Mouse (Mus musculus) olfactory bulb, adult 2 months (tissue): ENCODE results near the gene Aim2. TPM values are rescaled to one million over a fixed set of nuclear protein-coding genes. Genes with fewer than 3 reads are reported as not detected.

Experiments
- H3K27ac ChIP-seq: fragments of 200-500 bp; 2 replicates; pipeline ENCODE4 v1.5.1; 2012; ENCODE audit warnings: low read depth, low read length; ENCODE audit not compliant: insufficient read depth
- H3K4me1 ChIP-seq: fragments of 200-500 bp; 2 replicates; pipeline ENCODE4 v1.6.1; 2012; ENCODE audit warnings: low read length; ENCODE audit not compliant: control insufficient read depth, insufficient read depth
- H3K4me3 ChIP-seq: fragments of 200-500 bp; 2 replicates; pipeline ENCODE4 v1.5.1; 2012; ENCODE audit warnings: mild to moderate bottlenecking, low read depth, low read length, moderate library complexity; ENCODE audit not compliant: insufficient read depth
- CTCF ChIP-seq: fragments of 200-500 bp; IDR thresholded peaks from 2 replicates; pipeline ENCODE4 v1.5.1; 2012; ENCODE audit warnings: low read depth, mild to moderate bottlenecking, low read length, moderate library complexity; ENCODE audit not compliant: insufficient read depth
- POLR2A ChIP-seq: fragments of 200-500 bp; IDR thresholded peaks from 2 replicates; pipeline ENCODE4 v1.6.1; 2012; ENCODE audit warnings: mild to moderate bottlenecking, low read depth, low read length, moderate library complexity; ENCODE audit not compliant: insufficient read depth
- WGBS: fragments of 180-500 bp; shearing (Covaris S2); methylation state at CpG from one replicate; pipeline ENCODE4 v1.1.7; 2018; 5-methylcytosine and 5-hydroxymethylcytosine counted together
- polyA plus RNA-seq: library from polyadenylated mRNA; stranded (reverse); fragments of >200 nt; gene quantifications from 2 replicates; pipeline ENCODE4 v1.2.4, GENCODE M21; 2012; ENCODE audit warnings: low replicate concordance; ENCODE audit not compliant: missing spikeins, insufficient read depth, insufficient read length

Gene Aim2
- polyA plus RNA-seq, 1 experiment, result not detected

DNA sequence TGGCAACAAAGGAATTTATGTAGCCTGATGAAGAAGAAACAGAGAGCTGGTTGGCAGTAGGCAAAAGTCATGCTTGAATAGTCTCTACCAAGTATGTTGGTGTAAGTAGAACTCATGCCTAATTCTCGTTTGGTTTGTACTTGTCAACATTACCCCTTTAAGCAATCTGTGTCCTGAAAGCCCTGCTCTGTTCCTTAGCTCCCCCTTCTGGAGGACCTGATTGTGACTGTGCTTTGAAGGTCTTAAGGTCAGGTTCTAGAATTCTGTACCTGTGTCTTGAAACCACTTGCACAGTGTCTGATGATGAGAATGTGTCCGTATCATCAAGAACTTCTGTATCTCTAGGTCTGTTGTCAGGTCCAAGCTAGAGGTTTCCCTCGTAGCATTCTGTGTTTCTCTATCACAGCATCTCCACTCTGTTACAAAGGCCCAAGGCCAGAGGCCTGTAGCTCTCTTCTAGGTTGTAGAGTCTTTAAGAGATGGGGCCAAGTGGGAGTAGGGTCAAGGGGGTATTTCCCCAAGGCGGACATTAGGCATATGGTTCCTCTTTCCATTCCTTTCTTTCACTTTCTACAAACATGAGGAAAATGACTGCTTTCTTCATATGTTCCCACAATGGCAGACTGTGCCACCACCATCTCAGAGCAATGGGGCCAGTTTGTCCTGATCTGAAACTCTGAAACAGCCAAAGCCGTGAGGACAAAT lies 79.5 kb downstream of the Aim2 start:
- WGBS, result 83% methylated on average over 5 of the region's 5 CpGs
- 0 out of 2 replicates have a peak, but pooled peaks cover 2% of the 10 kb centered on the region for H3K4me1 ChIP-seq
- TF ChIP-seq POLR2A (no peak), CTCF (no peak)
- H3K4me3 ChIP-seq, result no peak overlapping the region
- H3K27ac ChIP-seq, result no peak overlapping the region

DNA sequence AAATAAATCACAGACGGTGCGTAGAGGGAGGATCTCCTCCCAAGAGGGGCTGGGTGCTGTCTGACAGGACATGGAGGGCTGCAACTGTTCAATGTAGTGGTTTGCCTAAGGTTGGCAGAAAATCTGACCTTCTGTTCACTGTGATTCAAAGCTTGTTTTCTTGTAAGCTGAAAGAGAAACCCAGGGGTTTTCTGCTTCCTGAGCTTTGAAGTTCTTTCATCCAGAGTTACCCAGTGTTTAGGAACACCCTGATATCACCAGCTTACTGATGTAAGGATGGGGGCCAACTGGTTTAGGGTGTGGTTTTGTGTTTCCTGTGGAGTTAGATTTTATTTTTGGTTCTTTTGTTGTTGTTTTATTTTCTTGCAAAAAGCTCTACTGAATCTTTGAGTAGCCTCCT lies 81.7 kb downstream of the Aim2 start:
- Histone ChIP-seq H3K27ac (no peak overlapping the region), H3K4me3 (no peak overlapping the region), H3K4me1 (0 out of 2 replicates have a peak, but pooled peaks cover 2% of the 10 kb centered on the region)
- WGBS, result 82% methylated on average over 2 of the region's 2 CpGs
- TF ChIP-seq CTCF (no peak), POLR2A (no peak)

DNA sequence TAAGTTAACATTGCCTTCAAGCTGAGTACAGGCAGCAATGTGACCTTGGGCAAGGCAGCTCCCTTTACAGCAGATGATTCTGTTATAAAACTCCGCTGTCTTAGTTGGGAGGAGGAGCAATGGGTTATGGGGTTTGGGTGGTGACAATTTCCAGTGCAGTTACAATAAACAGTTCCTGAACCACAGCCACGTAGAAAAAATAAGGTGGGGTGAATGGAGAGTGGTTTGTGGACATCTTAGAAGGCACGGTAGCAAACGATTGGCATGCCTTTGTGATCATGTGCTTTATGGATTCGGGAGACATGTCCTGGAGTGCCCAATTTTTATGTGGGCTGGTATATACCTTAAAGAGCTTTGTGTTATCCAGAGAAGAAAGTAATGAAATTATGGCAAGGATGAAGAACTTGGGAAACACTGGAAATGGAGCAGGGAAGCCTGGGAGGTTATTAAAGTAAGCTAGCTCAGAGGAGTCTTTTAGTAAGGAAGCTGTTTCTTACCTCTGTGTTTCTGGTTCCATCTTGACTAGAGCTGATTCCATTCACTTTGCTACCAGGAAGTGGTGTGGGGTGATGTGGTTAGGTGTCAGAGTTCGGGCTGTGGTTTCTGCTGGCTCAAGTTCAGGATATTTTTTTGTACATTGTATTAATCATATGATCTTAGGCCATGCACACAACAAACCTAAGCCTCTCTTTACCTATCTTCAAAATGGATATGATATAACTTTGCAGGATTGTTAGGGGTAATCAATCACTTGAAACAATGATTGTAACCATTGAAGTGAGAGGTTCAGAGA lies 86.7 kb downstream of the Aim2 start:
- no peak for TF ChIP-seq POLR2A
- no peak for TF ChIP-seq CTCF
- Histone ChIP-seq H3K27ac (no peak overlapping the region), H3K4me1 (0 out of 2 replicates have a peak, but pooled peaks cover 2% of the 10 kb centered on the region), H3K4me3 (no peak overlapping the region)
- WGBS, result 78% methylated on average over 6 of the region's 6 CpGs

DNA sequence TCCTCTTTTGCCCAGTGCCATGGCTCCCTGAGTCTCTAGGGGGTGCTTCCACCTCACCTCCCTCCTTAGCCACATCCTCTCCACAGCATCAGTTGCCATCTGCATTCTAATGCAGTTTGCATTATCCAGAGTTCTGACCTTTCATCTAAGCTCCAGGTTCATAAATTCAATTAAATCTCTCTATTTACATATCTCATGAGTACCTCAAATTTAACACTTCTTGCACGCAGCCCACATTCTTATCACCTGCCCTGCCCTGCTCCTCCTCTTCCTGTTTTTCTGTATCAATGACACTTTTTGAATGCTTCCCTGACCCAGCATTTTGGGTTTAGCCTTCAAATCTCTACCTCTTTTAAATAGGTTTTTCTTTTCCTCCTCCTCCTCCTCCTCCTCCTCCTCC lies 90.0 kb downstream of the Aim2 start:
- 91% methylated on average over 1 of the region's 1 CpGs for WGBS
- H3K4me3 ChIP-seq, result no peak overlapping the region
- no peak overlapping the region for H3K27ac ChIP-seq
- no peaks in the 10 kb centered on the region for H3K4me1 ChIP-seq
- TF ChIP-seq CTCF, result no peak
- TF ChIP-seq POLR2A, result no peak

DNA sequence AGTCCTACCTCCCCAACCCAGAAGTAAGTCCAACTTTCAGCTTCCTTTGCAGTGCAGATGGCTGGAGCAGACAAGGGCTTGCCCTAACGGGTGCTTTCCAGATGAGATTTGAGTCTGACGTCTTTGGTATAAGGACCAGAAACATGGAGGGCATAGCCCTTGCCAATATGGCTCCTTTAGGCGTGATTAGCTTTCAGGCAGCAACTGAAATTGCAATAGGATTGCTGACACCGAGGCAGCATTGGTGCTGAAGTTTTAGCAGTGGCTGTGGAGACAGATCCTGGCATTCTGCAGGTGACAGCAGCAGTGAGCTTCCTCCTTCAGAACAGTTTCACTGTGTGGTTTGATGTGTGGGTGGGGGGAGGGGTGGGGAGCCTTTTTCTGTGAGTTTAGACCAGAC lies 90.5 kb downstream of the Aim2 start:
- TF ChIP-seq POLR2A (no peak), CTCF (no peak)
- 78% methylated on average over 4 of the region's 4 CpGs for WGBS
- Histone ChIP-seq H3K4me1 (no peaks in the 10 kb centered on the region), H3K27ac (no peak overlapping the region), H3K4me3 (no peak overlapping the region)

DNA sequence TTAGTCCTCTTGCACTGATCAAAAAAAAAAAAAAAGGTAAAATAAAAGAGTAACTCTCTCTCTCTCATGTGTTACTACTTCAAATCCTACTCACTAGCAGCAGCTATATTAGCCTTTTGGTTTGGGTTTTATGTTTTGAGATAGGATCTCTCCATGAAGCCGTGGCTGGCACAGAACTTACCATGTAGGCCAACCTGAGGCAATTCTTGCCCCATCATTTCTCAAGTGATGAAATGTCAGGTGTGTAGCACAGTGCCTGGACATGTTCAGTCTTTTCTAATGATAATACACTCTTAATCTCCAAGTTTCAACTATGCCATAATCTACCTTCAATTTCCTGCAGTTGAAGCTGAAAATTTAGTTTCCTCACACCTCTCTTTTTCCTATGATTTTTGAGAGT lies 92.4 kb downstream of the Aim2 start:
- TF ChIP-seq POLR2A (no peak), CTCF (no peak)
- Histone ChIP-seq H3K4me1 (no peaks in the 10 kb centered on the region), H3K27ac (no peak overlapping the region), H3K4me3 (no peak overlapping the region)
- WGBS, result 94% methylated on average over 1 of the region's 1 CpGs

DNA sequence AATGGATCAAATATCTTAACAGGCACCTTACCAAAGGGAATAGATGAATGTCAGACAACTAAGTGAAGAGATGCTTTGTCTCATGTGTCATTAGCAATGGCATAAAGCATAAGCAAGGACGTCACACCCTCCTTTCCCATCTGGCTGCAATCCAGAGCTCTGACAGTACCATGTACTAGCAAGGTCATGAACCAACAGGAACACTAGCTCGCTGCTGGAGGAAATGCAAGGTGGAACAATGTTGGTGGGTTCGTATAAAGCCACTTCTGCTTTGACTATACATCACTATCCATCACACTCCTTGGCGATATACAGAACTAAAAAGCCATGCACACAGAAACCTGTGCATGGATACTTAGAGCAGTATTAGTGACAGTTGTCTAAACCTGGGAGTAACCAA lies 96.4 kb downstream of the Aim2 start:
- WGBS, result 79% methylated on average over 4 of the region's 4 CpGs
- TF ChIP-seq POLR2A (no peak), CTCF (no peak)
- Histone ChIP-seq H3K4me3 (no peak overlapping the region), H3K4me1 (no peaks in the 10 kb centered on the region), H3K27ac (no peak overlapping the region)

DNA sequence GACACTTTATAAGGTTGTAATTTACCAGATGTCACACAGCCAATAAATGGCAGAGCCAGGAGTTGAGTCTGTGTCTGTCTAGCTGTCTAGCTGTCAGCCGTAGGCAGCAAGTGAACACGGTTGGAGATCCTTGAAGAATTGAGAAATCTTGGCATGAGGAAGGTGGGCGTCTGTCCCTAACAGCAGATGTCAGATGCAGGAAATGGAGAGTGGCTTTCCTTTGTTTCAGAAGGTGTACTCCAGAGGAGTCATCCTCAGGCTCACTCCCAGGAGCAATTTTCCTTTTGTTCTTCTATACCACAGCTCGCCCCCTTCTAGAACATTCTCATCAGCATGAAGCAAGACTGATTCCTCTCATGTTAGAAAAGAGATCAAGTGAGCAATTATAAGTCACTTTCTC lies 99.9 kb downstream of the Aim2 start:
- Histone ChIP-seq H3K27ac (no peak overlapping the region), H3K4me3 (no peak overlapping the region), H3K4me1 (no peaks in the 10 kb centered on the region)
- TF ChIP-seq CTCF, result no peak
- TF ChIP-seq POLR2A, result no peak
- 84% methylated on average over 4 of the region's 4 CpGs for WGBS

DNA sequence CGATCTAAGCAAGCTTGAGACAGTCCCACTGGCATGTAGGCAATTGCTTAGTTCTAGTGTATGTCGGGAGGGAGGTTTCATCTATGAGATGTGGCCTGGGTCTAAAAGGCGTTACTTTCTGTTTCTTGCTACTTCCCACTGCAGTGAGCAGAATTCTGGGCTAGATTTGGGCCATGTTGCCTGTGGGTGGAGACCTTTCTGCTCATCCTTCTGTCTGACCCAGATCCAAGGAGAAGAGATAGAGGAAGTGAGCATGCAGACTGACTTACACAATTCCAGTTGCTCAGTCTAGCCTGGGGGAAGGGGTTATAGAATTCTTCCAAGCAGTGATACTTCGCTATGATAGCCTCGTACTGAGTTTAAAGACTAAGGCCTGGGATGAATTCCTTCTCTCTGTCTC lies 101.0 kb downstream of the Aim2 start:
- 96% methylated on average over 5 of the region's 5 CpGs for WGBS
- Histone ChIP-seq H3K4me3 (no peak overlapping the region), H3K27ac (no peak overlapping the region), H3K4me1 (no peaks in the 10 kb centered on the region)
- TF ChIP-seq POLR2A, result no peak
- TF ChIP-seq CTCF, result no peak
